Mouse (Mus musculus): ENCODE measurements around the gene Duox1. TPM values are rescaled to one million over a fixed set of nuclear protein-coding genes. Genes with fewer than 3 reads are reported as not detected.

The Duox1 gene
- polyA plus RNA-seq, 1 experiment from 2014 or later, result 0.15 TPM

DNA sequence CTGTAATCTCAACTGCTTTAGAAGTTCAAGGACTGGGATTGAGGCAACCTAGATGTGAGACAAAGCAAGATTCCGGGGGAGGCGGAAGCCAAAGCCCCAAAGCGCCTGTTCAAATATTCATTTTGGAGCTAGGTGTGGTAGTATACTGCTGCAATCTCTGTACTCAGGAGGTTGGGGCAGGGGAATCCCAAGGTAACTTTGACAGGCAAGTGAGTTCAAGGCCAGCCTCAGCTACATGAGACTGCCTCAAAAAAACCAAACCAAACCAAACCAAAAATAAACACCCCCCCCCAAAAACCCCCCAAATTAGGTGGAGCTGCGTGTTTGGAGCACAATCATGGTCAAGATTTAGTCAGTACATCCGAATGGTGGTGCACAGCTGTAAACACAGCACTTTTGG, 58.5 kb downstream of the Duox1 start:
- Histone ChIP-seq H3K4me3 (ENCODE audit: low read depth, low read length) (no peak overlapping the region), H3K27me3 (ENCODE audit: control insufficient read depth, insufficient read depth, low read length) (no peaks in the 10 kb centered on the region), H3K9ac (replicated peaks; ENCODE audit: low read depth, low read length) (no peak overlapping the region), H3K4me2 (ENCODE audit: low read depth, low read length) (no peak overlapping the region), H3K27ac (ENCODE audit: low read depth, low read length) (no peak overlapping the region), H3K9me3 (ENCODE audit: control insufficient read depth, low read length) (no peaks in the 10 kb centered on the region), H3K4me1 (ENCODE audit: control insufficient read depth, insufficient read depth, low read length) (0 out of 2 replicates have a peak, but pooled peaks cover 2% of the 10 kb centered on the region), H3K36me3 (ENCODE audit: control insufficient read depth, insufficient read depth, low read length) (no peaks in the 10 kb centered on the region)
- ATAC-seq (ENCODE audit: low read depth), result no peak
- WGBS, result 84% methylated on average over 5 of the region's 5 CpGs

- H3K36me3 ChIP-seq (ENCODE audit: control insufficient read depth, insufficient read depth, low read length), result no peaks in the 10 kb centered on the region
- peak overlapping the region; percentile 80 for H3K27ac ChIP-seq (ENCODE audit: low read depth, low read length)
- no peak for ATAC-seq (ENCODE audit: low read depth)
- 15% methylated on average over 23 of the region's 23 CpGs for WGBS
- H3K9ac ChIP-seq (replicated peaks; ENCODE audit: low read depth, low read length), result peak overlapping the region; percentile 51
- H3K4me2 ChIP-seq (ENCODE audit: low read depth, low read length), result peak overlapping the region; percentile 50
- H3K27me3 ChIP-seq (ENCODE audit: control insufficient read depth, insufficient read depth, low read length), result no peaks in the 10 kb centered on the region
- H3K4me1 ChIP-seq (ENCODE audit: control insufficient read depth, insufficient read depth, low read length), result 0 out of 2 replicates have a peak, but pooled peaks cover 2% of the 10 kb centered on the region
- peak overlapping the region; percentile 52 for H3K4me3 ChIP-seq (ENCODE audit: low read depth, low read length)
- no peaks in the 10 kb centered on the region for H3K9me3 ChIP-seq (ENCODE audit: control insufficient read depth, low read length)
These were observed 59.3 kb downstream of the Duox1 start for GRCm38 (mm10) chr2:122374666-122375331.

GRCm38 (mm10) chr2:122375391-122375991, 60.0 kb downstream of the Duox1 start:
- Histone ChIP-seq H3K36me3 (ENCODE audit: control insufficient read depth, insufficient read depth, low read length) (no peaks in the 10 kb centered on the region), H3K27me3 (ENCODE audit: control insufficient read depth, insufficient read depth, low read length) (no peaks in the 10 kb centered on the region), H3K4me2 (ENCODE audit: low read depth, low read length) (peak overlapping the region; percentile 92), H3K4me3 (ENCODE audit: low read depth, low read length) (peak overlapping the region; percentile 52), H3K4me1 (ENCODE audit: control insufficient read depth, insufficient read depth, low read length) (0 out of 2 replicates have a peak, but pooled peaks cover 2% of the 10 kb centered on the region), H3K9ac (replicated peaks; ENCODE audit: low read depth, low read length) (peak overlapping the region; percentile 56), H3K9me3 (ENCODE audit: control insufficient read depth, low read length) (no peaks in the 10 kb centered on the region), H3K27ac (ENCODE audit: low read depth, low read length) (peak overlapping the region; percentile 79)
- peak; percentile 83 for ATAC-seq (ENCODE audit: low read depth)
- under 1% methylated on average over 32 of the region's 32 CpGs for WGBS

DNA sequence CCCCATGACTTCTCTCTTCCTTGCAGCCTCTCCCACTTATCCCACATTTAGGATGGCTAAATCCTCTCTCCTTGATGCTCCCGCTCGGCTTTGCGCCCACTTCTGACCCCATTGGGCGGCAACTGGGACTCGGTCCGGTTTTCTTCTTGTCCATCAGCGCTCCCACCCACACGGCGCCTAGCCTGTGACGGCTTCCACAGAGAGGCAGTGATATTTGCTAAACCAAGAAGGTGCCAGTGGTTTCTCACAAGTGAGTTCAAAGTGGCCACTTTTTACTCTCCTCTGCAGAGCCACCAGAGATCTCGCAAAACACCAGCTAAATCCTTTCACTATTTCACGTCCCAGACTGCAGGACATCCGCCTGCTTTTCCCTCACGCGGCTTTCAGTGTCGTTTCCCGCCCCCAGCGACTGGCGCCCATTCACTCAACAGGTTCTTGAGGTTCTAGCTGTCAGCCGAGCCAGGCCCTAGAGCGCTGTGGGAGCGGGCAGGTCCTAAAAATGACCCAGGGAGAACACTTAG, 60.6 kb downstream of the Duox1 start:
- WGBS, result under 1% methylated on average over 22 of the region's 22 CpGs
- Histone ChIP-seq H3K27ac (ENCODE audit: low read depth, low read length) (peak overlapping the region; percentile 79), H3K4me2 (ENCODE audit: low read depth, low read length) (peak overlapping the region; percentile 92), H3K36me3 (ENCODE audit: control insufficient read depth, insufficient read depth, low read length) (no peaks in the 10 kb centered on the region), H3K27me3 (ENCODE audit: control insufficient read depth, insufficient read depth, low read length) (no peaks in the 10 kb centered on the region), H3K9me3 (ENCODE audit: control insufficient read depth, low read length) (no peaks in the 10 kb centered on the region), H3K4me3 (ENCODE audit: low read depth, low read length) (peak overlapping the region; percentile 52), H3K4me1 (ENCODE audit: control insufficient read depth, insufficient read depth, low read length) (0 out of 2 replicates have a peak, but pooled peaks cover 2% of the 10 kb centered on the region), H3K9ac (replicated peaks; ENCODE audit: low read depth, low read length) (peak overlapping the region; percentile 56)
- ATAC-seq (ENCODE audit: low read depth), result no peak

- H3K4me1 ChIP-seq (ENCODE audit: control insufficient read depth, insufficient read depth, low read length), result 0 out of 2 replicates have a peak, but pooled peaks cover 2% of the 10 kb centered on the region
- H3K36me3 ChIP-seq (ENCODE audit: control insufficient read depth, insufficient read depth, low read length), result no peaks in the 10 kb centered on the region
- peak overlapping the region; percentile 39; the same call in 1 of the 2 replicates for H3K4me2 ChIP-seq (ENCODE audit: low read depth, low read length)
- ATAC-seq (ENCODE audit: low read depth), result peak; percentile 91
- peak overlapping the region; percentile 54 for H3K4me3 ChIP-seq (ENCODE audit: low read depth, low read length)
- peak overlapping the region; percentile 57 for H3K9ac ChIP-seq (replicated peaks; ENCODE audit: low read depth, low read length)
- peak overlapping the region; percentile 89 for H3K27ac ChIP-seq (ENCODE audit: low read depth, low read length)
- no peaks in the 10 kb centered on the region for H3K27me3 ChIP-seq (ENCODE audit: control insufficient read depth, insufficient read depth, low read length)
- H3K9me3 ChIP-seq (ENCODE audit: control insufficient read depth, low read length), result no peaks in the 10 kb centered on the region
- WGBS, result under 1% methylated on average over 28 of the region's 28 CpGs
These were observed 61.8 kb downstream of the Duox1 start for GRCm38 (mm10) chr2:122377215-122377674.

- H3K27ac ChIP-seq (ENCODE audit: low read depth, low read length), result peak overlapping the region; percentile 89
- H3K4me2 ChIP-seq (ENCODE audit: low read depth, low read length), result peak overlapping the region; percentile 39
- peak; percentile 82 for ATAC-seq (ENCODE audit: low read depth)
- H3K36me3 ChIP-seq (ENCODE audit: control insufficient read depth, insufficient read depth, low read length), result no peaks in the 10 kb centered on the region
- H3K4me3 ChIP-seq (ENCODE audit: low read depth, low read length), result peak overlapping the region; percentile 54
- H3K27me3 ChIP-seq (ENCODE audit: control insufficient read depth, insufficient read depth, low read length), result no peaks in the 10 kb centered on the region
- H3K9ac ChIP-seq (replicated peaks; ENCODE audit: low read depth, low read length), result peak overlapping the region; percentile 57
- WGBS, result 0% methylated on average over 26 of the region's 26 CpGs
- H3K4me1 ChIP-seq (ENCODE audit: control insufficient read depth, insufficient read depth, low read length), result 0 out of 2 replicates have a peak, but pooled peaks cover 2% of the 10 kb centered on the region
- no peaks in the 10 kb centered on the region for H3K9me3 ChIP-seq (ENCODE audit: control insufficient read depth, low read length)
These were observed 62.3 kb downstream of the Duox1 start for GRCm38 (mm10) chr2:122377751-122378246.

DNA sequence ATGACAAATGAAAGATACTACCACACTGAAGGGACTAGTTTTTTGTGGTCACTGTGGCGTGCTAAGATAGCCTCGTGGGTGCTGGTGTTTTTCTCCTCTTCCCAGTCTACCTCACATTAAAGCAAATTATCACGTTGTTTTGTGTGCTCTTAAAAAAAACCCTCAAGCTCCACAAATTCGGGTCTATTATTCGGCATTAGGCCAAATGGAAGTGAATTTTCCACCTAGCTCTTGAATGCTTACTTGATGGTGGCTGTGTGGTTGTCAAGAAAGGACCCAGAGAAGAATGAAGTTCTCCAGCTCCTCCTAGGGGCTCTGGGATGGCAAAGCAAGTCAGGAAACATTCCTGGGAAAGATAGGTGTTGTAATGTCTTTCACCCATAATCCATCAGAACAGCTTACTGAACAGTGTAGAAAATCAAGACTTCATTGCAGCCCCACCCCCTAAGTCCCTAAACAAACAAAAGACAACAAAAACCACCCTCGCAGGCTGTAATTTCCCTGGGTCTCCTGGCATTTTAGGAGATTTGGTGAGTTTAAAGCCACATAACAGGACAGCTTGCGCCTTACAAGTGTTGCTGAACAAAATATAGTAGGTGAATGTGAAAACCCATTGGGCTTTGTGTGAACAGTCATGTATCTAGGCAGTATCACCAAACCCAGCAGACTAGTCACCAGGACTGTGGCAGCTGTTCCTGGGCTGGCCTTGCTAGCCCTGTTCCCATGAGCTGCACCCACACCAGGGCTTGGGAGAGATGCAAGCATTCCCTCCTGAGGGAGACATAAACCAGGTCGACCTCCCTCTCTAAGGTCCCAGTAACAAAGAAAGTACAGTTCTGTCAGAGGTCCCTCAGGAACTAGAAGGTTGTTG, 63.2 kb downstream of the Duox1 start:
- ATAC-seq (ENCODE audit: low read depth), result no peak
- Histone ChIP-seq H3K9me3 (ENCODE audit: control insufficient read depth, low read length) (no peaks in the 10 kb centered on the region), H3K36me3 (ENCODE audit: control insufficient read depth, insufficient read depth, low read length) (no peaks in the 10 kb centered on the region), H3K27me3 (ENCODE audit: control insufficient read depth, insufficient read depth, low read length) (no peaks in the 10 kb centered on the region), H3K4me3 (ENCODE audit: low read depth, low read length) (peak overlapping the region; percentile 54), H3K4me2 (ENCODE audit: low read depth, low read length) (peak overlapping the region; percentile 39), H3K27ac (ENCODE audit: low read depth, low read length) (peak overlapping the region; percentile 89), H3K9ac (replicated peaks; ENCODE audit: low read depth, low read length) (no peak overlapping the region), H3K4me1 (ENCODE audit: control insufficient read depth, insufficient read depth, low read length) (0 out of 2 replicates have a peak, but pooled peaks cover 2% of the 10 kb centered on the region)
- WGBS, result 19% methylated on average over 8 of the region's 8 CpGs

DNA sequence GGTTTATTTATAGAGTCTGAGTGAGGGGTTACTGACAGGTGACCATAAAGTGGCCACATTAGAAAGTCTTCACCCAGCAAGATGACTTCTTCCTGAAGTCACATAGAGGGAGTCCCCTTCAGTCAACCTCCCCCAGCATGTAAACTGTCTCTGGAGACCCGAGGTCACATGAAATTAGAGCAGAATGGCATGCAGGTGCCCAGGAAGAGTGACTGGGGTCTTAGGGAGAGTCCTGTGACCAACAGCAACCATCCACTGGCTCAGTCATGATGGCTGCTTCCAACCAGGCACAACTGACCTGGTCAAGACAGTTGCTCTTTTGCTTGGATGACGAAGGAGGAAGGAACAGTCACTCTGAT, 63.8 kb downstream of the Duox1 start:
- Histone ChIP-seq H3K9me3 (ENCODE audit: control insufficient read depth, low read length) (no peaks in the 10 kb centered on the region), H3K9ac (replicated peaks; ENCODE audit: low read depth, low read length) (no peak overlapping the region), H3K27ac (ENCODE audit: low read depth, low read length) (no peak overlapping the region), H3K4me3 (ENCODE audit: low read depth, low read length) (no peak overlapping the region), H3K36me3 (ENCODE audit: control insufficient read depth, insufficient read depth, low read length) (no peaks in the 10 kb centered on the region), H3K4me1 (ENCODE audit: control insufficient read depth, insufficient read depth, low read length) (0 out of 2 replicates have a peak, but pooled peaks cover 2% of the 10 kb centered on the region), H3K4me2 (ENCODE audit: low read depth, low read length) (no peak overlapping the region), H3K27me3 (ENCODE audit: control insufficient read depth, insufficient read depth, low read length) (no peaks in the 10 kb centered on the region)
- 52% methylated on average over 2 of the region's 2 CpGs for WGBS
- no peak for ATAC-seq (ENCODE audit: low read depth)
